Mouse (Mus musculus) bone marrow macrophage, adult 2 months (primary cell): Measurements from ENCODE around the gene Limd1. TPM values are rescaled to one million over a fixed set of nuclear protein-coding genes. Genes with fewer than 3 reads are reported as not detected.
A peak's percentile ranks its signal among the peaks of the same experiment; 100 is the strongest.

Source experiments
- H3K27ac ChIP-seq: 2 replicates; pipeline ENCODE4 v1.5.1; 2012; ENCODE audit warnings: low read depth, low read length; ENCODE audit not compliant: insufficient read depth
- H3K4me1 ChIP-seq: 2 replicates; pipeline ENCODE4 v1.6.1; 2012; ENCODE audit warnings: low read length; ENCODE audit not compliant: control insufficient read depth, insufficient read depth
- H3K4me3 ChIP-seq: 2 replicates; pipeline ENCODE4 v1.5.1; 2012; ENCODE audit warnings: mild to moderate bottlenecking, low read length, moderate library complexity; ENCODE audit not compliant: insufficient read depth
- CTCF ChIP-seq: IDR thresholded peaks from 2 replicates; pipeline ENCODE4 v1.5.1; 2012; ENCODE audit warnings: low read depth, mild to moderate bottlenecking, low read length, moderate library complexity
- POLR2A ChIP-seq: IDR thresholded peaks from 2 replicates; pipeline ENCODE4 v1.6.1; 2012; ENCODE audit warnings: mild to moderate bottlenecking, low read depth, low read length, borderline replicate concordance
- polyA plus RNA-seq: library from polyadenylated mRNA; stranded (reverse); fragments of >200 nt; gene quantifications from 2 replicates; pipeline ENCODE4 v1.2.4, GENCODE M21; 2012; ENCODE audit not compliant: missing spikeins, insufficient read depth, insufficient read length

Limd1 gene
- polyA plus RNA-seq, 1 experiment, result 36.1 TPM

GRCm38 (mm10) chr9:123509638-123510604 is 31.4 kb downstream of the Limd1 start:
- TF ChIP-seq CTCF (no peak), POLR2A (no peak)
- Histone ChIP-seq H3K4me1 (peaks cover 6% of the 10 kb centered on the region; the same call in 1 of the 2 replicates), H3K27ac (no peak overlapping the region), H3K4me3 (no peak overlapping the region)

GRCm38 (mm10) chr9:123510926-123511325 is 32.4 kb downstream of the Limd1 start:
- TF ChIP-seq CTCF (no peak), POLR2A (no peak)
- no peak overlapping the region for H3K27ac ChIP-seq
- H3K4me1 ChIP-seq, result peaks cover 7% of the 10 kb centered on the region; the same call in 1 of the 2 replicates
- no peak overlapping the region for H3K4me3 ChIP-seq

- Histone ChIP-seq H3K4me3 (no peak overlapping the region), H3K4me1 (peaks cover 7% of the 10 kb centered on the region; the same call in 1 of the 2 replicates), H3K27ac (no peak overlapping the region)
- TF ChIP-seq CTCF, result no peak
- TF ChIP-seq POLR2A, result no peak
These were observed 34.0 kb downstream of the Limd1 start for GRCm38 (mm10) chr9:123512482-123512881.

- H3K4me3 ChIP-seq, result no peak overlapping the region
- H3K4me1 ChIP-seq, result peaks cover 6% of the 10 kb centered on the region; the same call in 1 of the 2 replicates
- TF ChIP-seq CTCF, result no peak
- no peak for TF ChIP-seq POLR2A
- H3K27ac ChIP-seq, result no peak overlapping the region
These were observed 36.6 kb downstream of the Limd1 start for GRCm38 (mm10) chr9:123515087-123515486.

GRCm38 (mm10) chr9:123516641-123517385 is 38.3 kb downstream of the Limd1 start:
- TF ChIP-seq POLR2A (no peak), CTCF (no peak)
- Histone ChIP-seq H3K4me1 (peaks cover 3% of the 10 kb centered on the region; the same call in 1 of the 2 replicates), H3K4me3 (no peak overlapping the region), H3K27ac (no peak overlapping the region)

- H3K27ac ChIP-seq, result no peak overlapping the region
- H3K4me3 ChIP-seq, result no peak overlapping the region
- peaks cover 3% of the 10 kb centered on the region; the same call in 1 of the 2 replicates for H3K4me1 ChIP-seq
- TF ChIP-seq CTCF (no peak), POLR2A (no peak)
These were observed 40.7 kb downstream of the Limd1 start for GRCm38 (mm10) chr9:123518969-123519894.

GRCm38 (mm10) chr9:123520735-123521134 is 42.2 kb downstream of the Limd1 start:
- TF ChIP-seq CTCF (no peak), POLR2A (no peak)
- H3K4me3 ChIP-seq, result no peak overlapping the region
- no peak overlapping the region for H3K27ac ChIP-seq
- no peaks in the 10 kb centered on the region for H3K4me1 ChIP-seq

- TF ChIP-seq CTCF, result peak; percentile 91
- TF ChIP-seq POLR2A, result no peak
- H3K27ac ChIP-seq, result no peak overlapping the region
- no peak overlapping the region for H3K4me3 ChIP-seq
- peaks cover 2% of the 10 kb centered on the region for H3K4me1 ChIP-seq
These were observed 45.2 kb downstream of the Limd1 start for GRCm38 (mm10) chr9:123523676-123524075.

GRCm38 (mm10) chr9:123525095-123525494 is 46.6 kb downstream of the Limd1 start:
- no peak overlapping the region for H3K4me3 ChIP-seq
- TF ChIP-seq POLR2A (no peak), CTCF (no peak)
- no peak overlapping the region for H3K27ac ChIP-seq
- H3K4me1 ChIP-seq, result peaks cover 2% of the 10 kb centered on the region
